Mouse (Mus musculus) embryonic fibroblast, embryonic 13.5 days (primary cell): ENCODE measurements around the gene Mul1. TPM values are rescaled to one million over a fixed set of nuclear protein-coding genes. Genes with fewer than 3 reads are reported as not detected.

Experiments
- H3K27ac ChIP-seq: 2 replicates; pipeline ENCODE4 v1.5.1; 2012; ENCODE audit warnings: low read length, control low read depth, inconsistent platforms; ENCODE audit not compliant: insufficient read depth
- H3K4me1 ChIP-seq: 2 replicates; pipeline ENCODE4 v1.6.1; 2011; ENCODE audit warnings: low read length; ENCODE audit not compliant: control insufficient read depth, insufficient read depth
- H3K4me3 ChIP-seq: 2 replicates; pipeline ENCODE4 v1.5.1; 2011; ENCODE audit warnings: mild to moderate bottlenecking, control low read depth, low read length; ENCODE audit not compliant: insufficient read depth
- CTCF ChIP-seq: IDR thresholded peaks from 2 replicates; pipeline ENCODE4 v1.5.1; 2011; ENCODE audit warnings: mild to moderate bottlenecking, control low read depth, low read length, moderate library complexity, borderline replicate concordance; ENCODE audit not compliant: insufficient read depth
- POLR2A ChIP-seq: IDR thresholded peaks from 2 replicates; pipeline ENCODE4 v1.6.1; 2011; ENCODE audit warnings: low read depth, mild to moderate bottlenecking, control low read depth, low read length, moderate library complexity
- polyA plus RNA-seq: library from polyadenylated mRNA; stranded (reverse); fragments of >200 nt; gene quantifications from 2 replicates; pipeline ENCODE4 v1.2.4, GENCODE M21; 2011; ENCODE audit warnings: low read depth; ENCODE audit not compliant: missing spikeins, insufficient read length

The Mul1 gene
- polyA plus RNA-seq, 1 experiment = 15.8 TPM

- no peak for TF ChIP-seq CTCF
- no peak for TF ChIP-seq POLR2A
- Histone ChIP-seq H3K27ac (peak overlapping the region; percentile 76), H3K4me1 (0 out of 2 replicates have a peak, but pooled peaks cover 4% of the 10 kb centered on the region), H3K4me3 (no peak overlapping the region)
These were observed 3.1 kb upstream of the Mul1 start for GRCm38 (mm10) chr4:138431340-138431739.

- H3K27ac ChIP-seq = no peak overlapping the region
- TF ChIP-seq CTCF (no peak), POLR2A (no peak)
- no peak overlapping the region for H3K4me3 ChIP-seq
- H3K4me1 ChIP-seq = 0 out of 2 replicates have a peak, but pooled peaks cover 4% of the 10 kb centered on the region
These were observed 5.6 kb downstream of the Mul1 start for GRCm38 (mm10) chr4:138440062-138440461.

GRCm38 (mm10) chr4:138444941-138445340 is 10.5 kb downstream of the Mul1 start:
- Histone ChIP-seq H3K27ac (no peak overlapping the region), H3K4me3 (no peak overlapping the region), H3K4me1 (no peaks in the 10 kb centered on the region)
- TF ChIP-seq POLR2A (no peak), CTCF (no peak)

GRCm38 (mm10) chr4:138446981-138447380 is 12.5 kb downstream of the Mul1 start:
- Histone ChIP-seq H3K4me3 (no peak overlapping the region), H3K4me1 (no peaks in the 10 kb centered on the region), H3K27ac (no peak overlapping the region)
- TF ChIP-seq CTCF (no peak), POLR2A (no peak)

- TF ChIP-seq POLR2A (no peak), CTCF (peak; percentile 92)
- H3K27ac ChIP-seq = no peak overlapping the region
- no peaks in the 10 kb centered on the region for H3K4me1 ChIP-seq
- H3K4me3 ChIP-seq = no peak overlapping the region
These were observed 12.9 kb downstream of the Mul1 start for GRCm38 (mm10) chr4:138447387-138447786.

GRCm38 (mm10) chr4:138447827-138448602 is 13.5 kb downstream of the Mul1 start:
- no peak overlapping the region for H3K4me3 ChIP-seq
- H3K27ac ChIP-seq = no peak overlapping the region
- H3K4me1 ChIP-seq = no peaks in the 10 kb centered on the region
- no peak for TF ChIP-seq CTCF
- no peak for TF ChIP-seq POLR2A

- no peak overlapping the region for H3K4me3 ChIP-seq
- no peak for TF ChIP-seq CTCF
- no peak for TF ChIP-seq POLR2A
- no peaks in the 10 kb centered on the region for H3K4me1 ChIP-seq
- H3K27ac ChIP-seq = no peak overlapping the region
These were observed 14.6 kb downstream of the Mul1 start for GRCm38 (mm10) chr4:138448872-138449615.

- Histone ChIP-seq H3K27ac (no peak overlapping the region), H3K4me1 (no peaks in the 10 kb centered on the region), H3K4me3 (no peak overlapping the region)
- no peak for TF ChIP-seq POLR2A
- no peak for TF ChIP-seq CTCF
These were observed 15.3 kb downstream of the Mul1 start for GRCm38 (mm10) chr4:138449636-138450314.

- no peaks in the 10 kb centered on the region for H3K4me1 ChIP-seq
- H3K4me3 ChIP-seq = no peak overlapping the region
- no peak overlapping the region for H3K27ac ChIP-seq
- TF ChIP-seq POLR2A (no peak), CTCF (no peak)
These were observed 18.0 kb downstream of the Mul1 start for GRCm38 (mm10) chr4:138452306-138453096.
